Mouse (Mus musculus) midbrain, embryonic 15.5 days (tissue): ENCODE measurements around the gene Wdr11. TPM values are rescaled to one million over a fixed set of nuclear protein-coding genes. Genes with fewer than 3 reads are reported as not detected.

Experiments used
- ATAC-seq: fragments of 200-750 bp; cut with Nextera tagmentation; replicated peaks from 2 replicates; pipeline ENCODE4 v1.8.0; 2017; ENCODE audit warnings: moderate TSS enrichment
- H3K27ac ChIP-seq: fragments of 300-500 bp; sonication (generic); 2 replicates; pipeline ENCODE4 v1.5.1; 2015; ENCODE audit warnings: mild to moderate bottlenecking, inconsistent platforms
- H3K27me3 ChIP-seq: fragments of 300-500 bp; sonication (generic); replicated peaks from 2 replicates; pipeline ENCODE4 v1.6.1; 2015; ENCODE audit warnings: inconsistent platforms
- H3K36me3 ChIP-seq: fragments of 300-500 bp; sonication (generic); replicated peaks from 2 replicates; pipeline ENCODE4 v1.6.1; 2015; ENCODE audit warnings: inconsistent platforms
- H3K4me1 ChIP-seq: fragments of 300-500 bp; sonication (generic); 2 replicates; pipeline ENCODE4 v1.6.1; 2015; ENCODE audit warnings: inconsistent platforms
- H3K4me2 ChIP-seq: fragments of 300-500 bp; sonication (generic); 2 replicates; pipeline ENCODE4 v1.6.1; 2015; ENCODE audit warnings: inconsistent platforms, mild to moderate bottlenecking, moderate library complexity
- H3K4me3 ChIP-seq: fragments of 300-500 bp; sonication (generic); 2 replicates; pipeline ENCODE4 v1.5.1; 2015; ENCODE audit warnings: mild to moderate bottlenecking, inconsistent platforms
- H3K9ac ChIP-seq: fragments of 300-500 bp; sonication (generic); 2 replicates; pipeline ENCODE4 v1.6.1; 2015; ENCODE audit warnings: mild to moderate bottlenecking, inconsistent platforms
- H3K9me3 ChIP-seq: fragments of 300-500 bp; sonication (generic); 2 replicates; pipeline ENCODE4 v1.6.1; 2016; ENCODE audit warnings: inconsistent platforms
- WGBS: fragments of 180-500 bp; shearing (Covaris S2); methylation state at CpG from one replicate; pipeline ENCODE4 v1.1.7; 2015; ENCODE audit warnings: mixed read lengths; 5-methylcytosine and 5-hydroxymethylcytosine counted together
- polyA plus RNA-seq: library from polyadenylated mRNA; unstranded; fragments of >200 nt; fragmentation: Nextera tagmentation; extraction: Ambion mirVana; gene quantifications from 2 replicates; pipeline ENCODE4 v1.2.1, GENCODE M21; 2015

Wdr11 gene
- polyA plus RNA-seq, result 37.1 and 40.3 TPM in 2 replicates

DNA sequence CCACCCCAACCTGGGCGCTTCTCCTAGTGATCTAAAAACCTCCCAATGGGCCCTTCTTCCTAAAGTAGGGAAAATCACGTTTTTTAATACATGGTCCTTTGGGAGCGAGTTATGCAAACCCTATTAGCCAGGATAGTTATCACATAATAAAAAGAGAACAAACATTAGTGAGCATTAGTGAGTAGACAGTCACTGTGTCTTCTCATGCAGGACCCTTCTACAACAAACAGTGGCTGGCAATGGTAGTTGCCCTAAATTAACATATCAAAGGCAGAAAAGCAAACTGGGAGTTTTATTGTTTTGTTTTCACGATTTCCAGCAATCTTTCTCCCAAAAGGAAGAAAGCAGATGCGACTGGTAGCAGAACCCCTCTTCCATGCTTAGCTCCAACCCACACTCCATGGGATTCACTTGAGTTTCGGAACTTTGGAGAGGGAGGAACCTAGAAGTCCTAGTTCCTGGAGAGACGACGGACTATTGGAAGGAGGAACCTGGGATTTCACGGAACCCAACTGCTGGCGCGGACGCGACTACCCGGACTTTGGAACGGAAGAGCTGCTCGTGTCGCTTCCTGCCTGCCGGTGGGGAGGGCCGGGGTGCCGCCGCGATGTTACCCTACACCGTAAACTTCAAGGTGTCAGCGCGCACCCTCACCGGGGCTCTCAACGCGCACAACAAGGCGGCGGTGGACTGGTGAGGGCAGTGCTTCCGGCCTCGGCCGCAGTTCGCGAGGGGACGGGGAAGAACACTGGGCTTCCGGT lies at the start of gene Wdr11:
TSS of gene Wdr11 (plus strand) at position 493 of the 761 bp plus-strand sequence.
- Histone ChIP-seq H3K27me3 (no peaks in the 10 kb centered on the region), H3K9me3 (no peaks in the 10 kb centered on the region), H3K4me1 (peaks cover 19% of the 10 kb centered on the region), H3K4me2 (peak within 1 kb of the TSS; percentile 70), H3K27ac (peak within 1 kb of the TSS; percentile 95), H3K4me3 (peak within 1 kb of the TSS; percentile 91), H3K9ac (peak within 1 kb of the TSS; percentile 88), H3K36me3 (no peaks in the 10 kb centered on the region)
- WGBS, result 3% methylated on average over 37 of the region's 37 CpGs
- ATAC-seq, result peak; percentile 89

DNA sequence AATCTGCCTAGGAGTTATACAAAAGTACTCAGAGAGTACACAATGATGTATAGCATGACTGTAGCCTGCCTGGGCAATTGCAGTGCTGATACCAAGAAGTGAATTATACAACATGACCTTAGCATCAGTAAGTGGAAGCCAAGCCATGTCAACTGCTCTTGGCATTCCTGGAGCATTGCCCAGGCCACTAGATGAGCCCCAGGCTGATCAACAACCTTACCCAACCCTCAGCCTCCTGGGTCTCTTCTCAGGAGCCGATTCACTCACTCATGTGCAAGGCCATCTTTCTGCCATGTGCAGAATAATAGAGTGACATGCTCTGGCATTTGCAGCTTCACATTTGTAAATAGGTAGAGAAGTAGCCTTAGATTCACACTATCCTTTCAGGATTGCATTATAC lies 24.1 kb upstream of the Wdr11 start:
- 66% methylated on average over 1 of the region's 1 CpGs for WGBS
- H3K4me2 ChIP-seq, result no peak overlapping the region
- ATAC-seq, result no peak

DNA sequence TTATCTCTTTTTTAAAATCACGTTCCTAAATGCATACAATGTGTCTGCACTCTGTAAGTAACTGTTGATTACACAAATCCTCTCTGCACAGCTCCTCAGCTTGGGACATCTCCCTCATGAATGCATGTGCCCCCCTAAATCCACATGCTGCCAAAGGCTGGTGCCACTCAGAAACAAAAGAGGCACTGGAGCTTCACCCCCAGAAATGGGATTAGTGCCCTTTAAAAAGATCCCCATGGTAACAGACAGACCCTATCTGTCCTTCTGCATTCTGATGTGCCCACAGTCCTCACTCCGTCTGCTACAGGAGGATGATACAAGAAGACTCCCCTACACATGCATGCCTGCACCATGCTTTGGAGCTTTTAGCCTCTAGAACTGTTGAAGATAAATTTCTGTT lies 23.3 kb upstream of the Wdr11 start:
- 15% methylated on average over 2 of the region's 2 CpGs for WGBS
- Histone ChIP-seq H3K4me1 (peaks cover 6% of the 10 kb centered on the region; the same call in 1 of the 2 replicates), H3K4me3 (no peak overlapping the region), H3K9ac (no peak overlapping the region), H3K4me2 (no peak overlapping the region), H3K9me3 (no peaks in the 10 kb centered on the region), H3K27me3 (no peaks in the 10 kb centered on the region), H3K36me3 (no peaks in the 10 kb centered on the region), H3K27ac (no peak overlapping the region)
- ATAC-seq, result no peak

More for the DNA sequence above, 24.1 kb upstream of the Wdr11 start:
- Histone ChIP-seq H3K36me3 (no peaks in the 10 kb centered on the region), H3K4me3 (no peak overlapping the region), H3K9me3 (no peaks in the 10 kb centered on the region), H3K9ac (no peak overlapping the region), H3K4me1 (peaks cover 6% of the 10 kb centered on the region; the same call in 1 of the 2 replicates), H3K27ac (no peak overlapping the region), H3K27me3 (no peaks in the 10 kb centered on the region)

DNA sequence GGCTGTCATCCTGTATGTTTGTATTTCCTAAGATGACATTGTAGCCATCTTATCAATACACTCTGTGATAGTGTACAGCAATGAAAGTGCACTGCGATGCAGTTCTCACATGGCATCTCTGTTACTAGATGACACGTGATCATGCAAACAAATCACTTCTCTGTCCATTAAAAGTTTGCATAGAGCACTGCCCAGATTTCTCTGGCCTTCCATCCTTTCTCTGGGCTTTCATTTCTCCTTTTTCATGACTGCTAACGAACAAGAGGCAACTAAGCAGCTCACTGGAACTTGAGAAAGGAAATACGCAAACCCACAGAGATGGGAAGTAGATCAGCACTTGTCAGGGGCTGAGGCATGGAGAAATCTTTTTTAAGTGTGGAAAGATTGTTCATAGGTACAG lies 17.2 kb upstream of the Wdr11 start:
- Histone ChIP-seq H3K9ac (no peak overlapping the region), H3K27ac (no peak overlapping the region), H3K36me3 (no peaks in the 10 kb centered on the region), H3K4me1 (peaks cover 4% of the 10 kb centered on the region), H3K9me3 (no peaks in the 10 kb centered on the region), H3K4me2 (no peak overlapping the region), H3K27me3 (no peaks in the 10 kb centered on the region), H3K4me3 (no peak overlapping the region)
- ATAC-seq, result no peak
- WGBS, result 80% methylated on average over 4 of the region's 4 CpGs

DNA sequence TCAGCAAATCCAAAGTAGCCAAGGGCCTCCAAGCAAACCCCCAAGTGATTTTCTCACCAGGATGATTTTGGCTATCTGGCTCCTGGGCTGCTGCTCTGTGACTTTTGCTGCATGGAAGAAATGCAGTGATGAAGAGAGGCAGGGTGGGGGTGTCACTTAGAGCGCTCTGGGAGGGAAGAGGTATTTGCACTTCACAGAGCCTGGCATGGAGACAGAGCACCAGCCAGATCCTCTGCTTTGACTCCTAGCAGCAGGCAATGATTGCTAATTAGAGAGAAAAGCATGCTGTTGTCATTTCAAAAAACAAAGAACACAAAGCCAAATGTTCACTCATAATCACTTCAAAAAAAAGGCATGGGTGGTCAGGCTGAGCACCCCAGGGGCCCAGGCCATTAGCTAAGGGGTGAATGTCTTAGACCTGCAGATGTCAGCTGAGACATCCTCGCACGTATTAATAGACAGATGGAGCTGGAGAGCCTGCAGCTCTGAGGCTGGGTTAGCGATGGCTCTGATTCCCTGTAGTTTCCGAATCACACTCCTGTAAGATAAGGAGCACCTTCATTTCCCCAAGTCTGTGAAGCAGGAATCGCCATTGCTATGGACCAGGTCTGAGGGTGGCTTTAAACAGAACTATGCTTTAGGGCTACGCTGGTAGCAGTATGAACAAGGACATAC lies 16.4 kb upstream of the Wdr11 start:
- 25% methylated on average over 7 of the region's 7 CpGs for WGBS
- Histone ChIP-seq H3K36me3 (no peaks in the 10 kb centered on the region), H3K4me2 (no peak overlapping the region), H3K4me1 (peaks cover 4% of the 10 kb centered on the region), H3K9me3 (no peaks in the 10 kb centered on the region), H3K27me3 (no peaks in the 10 kb centered on the region), H3K9ac (no peak overlapping the region), H3K4me3 (no peak overlapping the region), H3K27ac (0 out of 2 replicates have a peak overlapping the region, but pooled peaks have one; percentile 50)
- no peak for ATAC-seq

DNA sequence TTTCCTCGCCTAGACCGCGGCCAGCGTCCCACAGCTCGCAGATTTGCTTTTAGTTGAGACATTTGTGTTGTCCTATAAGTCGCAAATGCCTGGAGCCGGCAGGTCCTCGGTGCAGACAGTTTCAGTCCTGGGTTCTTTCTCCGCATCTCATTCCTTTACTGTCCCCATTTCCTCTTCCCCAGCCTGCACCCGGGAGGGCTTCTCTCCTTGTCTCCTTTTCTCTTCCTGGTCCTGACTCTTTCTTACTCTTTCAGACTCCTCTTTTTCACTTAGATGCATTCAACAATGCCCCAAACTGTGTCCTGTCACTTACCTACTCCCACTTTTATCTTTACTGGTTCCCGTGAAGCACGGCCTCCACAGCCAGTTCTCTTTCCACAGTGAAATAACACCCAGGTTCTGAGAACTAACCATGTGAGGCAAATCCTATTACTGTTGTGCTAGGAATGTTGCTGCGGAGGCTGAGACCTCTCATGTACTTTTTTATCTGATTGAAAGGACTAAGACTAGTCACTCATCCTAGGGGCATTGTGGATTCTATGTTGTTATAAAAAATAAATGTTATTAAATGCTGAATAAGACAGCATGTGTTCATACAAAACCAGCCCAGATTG lies 576 bp downstream of the Wdr11 start:
- WGBS, result under 1% methylated on average over 13 of the region's 13 CpGs
- no peak; the same call in 1 of the 2 replicates for ATAC-seq
- H3K9ac ChIP-seq, result peak overlapping the region; percentile 88

DNA sequence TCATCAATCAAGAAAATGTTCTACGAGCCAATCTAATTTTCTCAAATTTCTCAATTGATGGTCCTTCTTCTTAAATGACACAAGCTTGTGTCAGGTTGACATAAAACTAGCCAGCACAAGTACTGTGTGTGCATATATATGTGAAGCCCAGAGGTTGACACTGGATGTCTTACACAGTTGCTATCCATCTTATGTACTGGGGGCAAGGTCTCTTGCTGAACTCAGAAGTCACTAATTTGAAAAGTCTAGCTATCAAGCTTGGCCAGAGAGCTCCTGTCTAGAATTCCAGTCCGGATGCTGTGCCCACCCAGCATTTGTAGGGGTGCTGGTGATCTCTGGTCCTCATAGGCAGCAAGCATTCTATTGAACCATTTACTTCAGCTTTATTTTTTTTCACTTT lies 5.5 kb downstream of the Wdr11 start:
- peaks cover 23% of the 10 kb centered on the region for H3K36me3 ChIP-seq
- no peak overlapping the region for H3K4me2 ChIP-seq
- H3K4me3 ChIP-seq, result no peak overlapping the region
- H3K9ac ChIP-seq, result no peak overlapping the region
- WGBS, result 96% methylated on average over 2 of the region's 2 CpGs
- no peaks in the 10 kb centered on the region for H3K9me3 ChIP-seq
- H3K27ac ChIP-seq, result no peak overlapping the region
- peaks cover 12% of the 10 kb centered on the region for H3K4me1 ChIP-seq
- no peaks in the 10 kb centered on the region for H3K27me3 ChIP-seq
- ATAC-seq, result no peak

More for the DNA sequence above, 576 bp downstream of the Wdr11 start:
- H3K4me3 ChIP-seq, result peak overlapping the region; percentile 91
- H3K4me1 ChIP-seq, result peaks cover 19% of the 10 kb centered on the region
- peak overlapping the region; percentile 70 for H3K4me2 ChIP-seq
- H3K27ac ChIP-seq, result peak overlapping the region; percentile 95
- H3K36me3 ChIP-seq, result no peaks in the 10 kb centered on the region
- no peaks in the 10 kb centered on the region for H3K27me3 ChIP-seq
- H3K9me3 ChIP-seq, result no peaks in the 10 kb centered on the region

DNA sequence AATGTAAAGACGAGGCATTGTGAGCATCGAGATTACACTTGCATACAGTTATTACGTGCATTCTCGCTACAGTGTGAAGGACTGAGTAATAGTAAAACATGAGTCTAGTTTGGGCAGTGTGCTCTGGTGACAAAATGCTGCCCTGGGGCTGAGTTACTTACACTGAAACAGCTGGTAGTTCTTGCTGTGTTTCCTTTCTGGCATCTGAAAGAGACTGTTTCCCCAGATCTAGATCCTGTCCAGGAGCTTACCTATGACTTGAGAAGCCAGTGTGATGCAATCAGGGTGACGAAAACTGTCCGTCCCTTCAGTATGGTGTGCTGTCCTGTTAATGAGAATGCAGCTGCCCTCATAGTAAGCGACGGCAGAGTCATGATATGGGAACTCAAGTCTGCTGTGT lies 14.6 kb downstream of the Wdr11 start:
- H3K36me3 ChIP-seq, result peaks cover 64% of the 10 kb centered on the region

DNA sequence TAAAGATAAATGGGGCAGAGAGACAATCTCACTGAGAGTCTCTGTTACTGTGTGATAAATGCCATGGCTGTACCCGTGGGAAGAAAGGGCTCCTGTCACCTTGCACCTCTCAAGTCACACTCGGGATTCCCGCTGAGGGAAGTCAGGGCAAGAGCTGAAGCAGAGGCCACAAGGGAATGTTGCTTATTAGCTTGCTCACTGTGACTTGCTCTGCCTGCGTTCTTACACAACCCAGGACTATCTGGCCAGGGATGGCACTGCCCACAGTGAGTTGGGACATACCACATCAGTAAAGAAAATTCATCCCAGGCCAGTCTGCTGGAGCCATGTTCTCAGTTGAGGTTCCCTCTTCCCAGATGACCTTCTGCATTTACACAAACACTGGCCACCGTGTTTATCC lies 29.5 kb downstream of the Wdr11 start:
- no peak overlapping the region for H3K4me3 ChIP-seq
- no peaks in the 10 kb centered on the region for H3K27me3 ChIP-seq
- H3K27ac ChIP-seq, result no peak overlapping the region
- no peak overlapping the region for H3K9ac ChIP-seq
- H3K9me3 ChIP-seq, result no peaks in the 10 kb centered on the region
- H3K36me3 ChIP-seq, result peaks cover 32% of the 10 kb centered on the region
- no peaks in the 10 kb centered on the region for H3K4me1 ChIP-seq
- 96% methylated on average over 5 of the region's 5 CpGs for WGBS
- no peak overlapping the region for H3K4me2 ChIP-seq
- ATAC-seq, result no peak

More for the DNA sequence above, 14.6 kb downstream of the Wdr11 start:
- Histone ChIP-seq H3K27me3 (no peaks in the 10 kb centered on the region), H3K4me3 (no peak overlapping the region), H3K9ac (no peak overlapping the region), H3K4me1 (no peaks in the 10 kb centered on the region), H3K9me3 (no peaks in the 10 kb centered on the region), H3K4me2 (no peak overlapping the region), H3K27ac (no peak overlapping the region)
- 94% methylated on average over 8 of the region's 8 CpGs for WGBS
- ATAC-seq, result no peak

DNA sequence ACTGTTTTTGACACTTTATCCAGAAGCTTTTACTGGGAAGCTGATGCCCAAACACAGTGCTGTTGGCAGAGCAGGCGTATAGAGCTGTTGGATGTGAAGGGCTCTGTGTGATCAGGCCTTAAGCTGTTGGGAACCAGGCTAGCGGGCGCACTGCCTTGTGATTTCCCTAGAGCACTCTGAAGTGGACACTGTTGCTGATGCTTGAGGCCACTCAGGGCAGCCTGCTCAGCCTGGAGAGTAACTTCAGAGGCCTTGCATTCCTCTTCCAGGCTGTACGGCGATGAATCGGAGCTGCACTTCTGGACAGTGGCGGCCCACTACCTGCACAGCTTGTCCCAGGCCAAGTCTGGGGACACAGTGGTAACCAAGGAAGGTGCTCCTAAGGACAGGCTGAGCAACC lies 38.7 kb downstream of the Wdr11 start:
- Histone ChIP-seq H3K27me3 (no peaks in the 10 kb centered on the region), H3K4me1 (no peaks in the 10 kb centered on the region), H3K9me3 (no peaks in the 10 kb centered on the region), H3K36me3 (peaks cover 27% of the 10 kb centered on the region), H3K4me2 (no peak overlapping the region), H3K9ac (no peak overlapping the region), H3K4me3 (no peak overlapping the region), H3K27ac (no peak overlapping the region)
- WGBS, result 96% methylated on average over 7 of the region's 7 CpGs
- ATAC-seq, result no peak

DNA sequence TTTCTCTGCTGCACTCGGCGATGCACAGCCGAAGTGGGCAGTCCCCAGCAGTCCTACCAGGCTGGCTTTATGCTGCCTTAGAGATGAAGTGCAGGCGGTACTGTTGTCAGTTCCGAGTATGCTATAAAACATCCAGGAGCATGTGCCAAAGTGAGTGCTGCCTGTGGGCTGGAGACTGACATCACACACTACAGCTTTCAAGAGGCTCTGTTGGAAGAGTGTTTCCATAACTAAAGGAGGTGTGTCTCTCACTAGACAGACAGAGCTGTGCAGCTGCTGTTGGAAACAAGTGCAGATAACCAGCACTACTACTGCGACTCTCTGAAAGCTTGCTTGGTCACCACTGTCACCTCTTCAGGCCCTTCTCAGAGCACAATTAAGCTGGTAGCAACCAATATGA lies 39.8 kb downstream of the Wdr11 start:
- Histone ChIP-seq H3K4me1 (no peaks in the 10 kb centered on the region), H3K9ac (no peak overlapping the region), H3K27me3 (no peaks in the 10 kb centered on the region), H3K4me2 (no peak overlapping the region), H3K36me3 (peaks cover 21% of the 10 kb centered on the region; the same call in 1 of the 2 replicates), H3K9me3 (no peaks in the 10 kb centered on the region), H3K4me3 (no peak overlapping the region), H3K27ac (no peak overlapping the region)
- WGBS, result 95% methylated on average over 6 of the region's 6 CpGs
- no peak for ATAC-seq

DNA sequence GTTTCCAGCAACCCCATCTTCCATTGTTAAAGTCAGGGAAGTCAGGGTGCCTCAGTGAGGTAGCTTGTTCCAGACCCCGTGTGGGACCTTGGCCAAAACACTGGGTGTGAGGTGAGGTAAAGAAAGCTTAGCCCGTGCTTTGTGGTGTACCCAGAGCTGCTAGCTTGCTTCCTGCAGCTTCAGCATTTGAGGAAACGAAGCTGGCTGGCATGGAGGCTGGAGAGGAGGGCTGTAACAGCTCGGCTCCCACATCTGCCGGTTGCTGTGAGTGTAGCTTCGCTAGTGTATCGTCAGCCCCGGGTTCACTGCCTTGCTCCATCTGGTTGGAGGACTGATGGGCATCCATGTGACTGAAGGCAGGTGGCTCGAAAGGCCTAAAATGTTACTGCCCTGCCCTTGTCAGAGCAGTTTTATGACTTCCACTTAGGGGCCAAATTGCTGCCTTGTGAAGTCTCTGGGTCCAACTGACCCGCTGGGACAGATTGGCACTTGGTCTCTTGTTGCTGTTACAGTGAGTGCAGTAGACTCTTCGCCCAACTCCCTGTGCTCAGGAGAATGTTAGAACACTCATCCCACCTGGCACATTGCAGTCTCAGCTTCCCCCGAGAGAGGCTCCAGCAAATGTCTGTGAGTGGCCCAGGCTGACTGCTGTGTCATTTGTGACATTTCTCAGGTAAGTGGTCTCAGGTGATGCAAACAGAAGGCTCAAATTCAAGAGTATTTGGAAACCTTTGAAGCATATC lies 44.4 kb downstream of the Wdr11 start:
- WGBS, result 92% methylated on average over 12 of the region's 12 CpGs
- Histone ChIP-seq H3K4me3 (no peak overlapping the region), H3K27ac (no peak overlapping the region), H3K36me3 (peaks cover 11% of the 10 kb centered on the region; the same call in 1 of the 2 replicates), H3K4me1 (no peaks in the 10 kb centered on the region), H3K27me3 (no peaks in the 10 kb centered on the region), H3K9ac (no peak overlapping the region), H3K4me2 (no peak overlapping the region), H3K9me3 (no peaks in the 10 kb centered on the region)
- ATAC-seq, result no peak
